Mouse (Mus musculus) ES-E14 (cell line): Measurements from ENCODE around the gene Muc20. TPM values are rescaled to one million over a fixed set of nuclear protein-coding genes. Genes with fewer than 3 reads are reported as not detected.

Experiments
- DNase-seq: peaks from one replicate; pipeline ENCODE4 v3.0.0-alpha.2; 2013; ENCODE audit warnings: low read depth, low spot score
- H3K27ac ChIP-seq: 2 replicates; pipeline ENCODE4 v1.5.1; 2012; ENCODE audit warnings: low read depth, mild to moderate bottlenecking, low read length, moderate library complexity, mixed read lengths; ENCODE audit not compliant: poor library complexity, insufficient read depth, severe bottlenecking
- H3K36me3 ChIP-seq: 2 replicates; pipeline ENCODE4 v1.6.1; 2012; ENCODE audit warnings: mild to moderate bottlenecking, low read length, moderate library complexity, mixed read lengths; ENCODE audit not compliant: control insufficient read depth, poor library complexity, insufficient read depth, severe bottlenecking
- H3K4me1 ChIP-seq, 2 experiments: fragments of 150-350 bp in 1 of 2; sonication (generic) in 1 of 2; 2 replicates each; pipeline ENCODE4 v1.6.1; 2012; ENCODE audit warnings: low read length in 2 of 2, mild to moderate bottlenecking in 1 of 2, mixed read lengths in 1 of 2; ENCODE audit not compliant: control insufficient read depth in 2 of 2, insufficient read depth in 2 of 2, poor library complexity in 1 of 2
- H3K4me3 ChIP-seq, 2 experiments: fragments of 150-350 bp in 1 of 2; sonication (generic) in 1 of 2; 2 replicates each; pipeline ENCODE4 v1.5.1; 2012; ENCODE audit warnings: low read length in 2 of 2, low read depth in 1 of 2, mild to moderate bottlenecking in 1 of 2, mixed read lengths in 1 of 2; ENCODE audit not compliant: insufficient read depth in 1 of 2, poor library complexity in 1 of 2, severe bottlenecking in 1 of 2
- H3K9ac ChIP-seq: 2 replicates; pipeline ENCODE4 v1.6.1; 2012; ENCODE audit warnings: low read depth, mild to moderate bottlenecking, low read length, mixed read lengths; ENCODE audit not compliant: poor library complexity, insufficient read depth, severe bottlenecking
- H3K9me3 ChIP-seq: fragments of 150-350 bp; sonication (generic); 2 replicates; pipeline ENCODE4 v1.6.1; 2012; ENCODE audit warnings: low read depth, mild to moderate bottlenecking, low read length; ENCODE audit not compliant: control insufficient read depth, insufficient read depth
- CHD2 ChIP-seq: IDR thresholded peaks from 2 replicates; pipeline ENCODE4 v1.6.1; 2014; ENCODE audit warnings: mild to moderate bottlenecking, low read depth, low read length, inconsistent platforms
- HCFC1 ChIP-seq: IDR thresholded peaks from 2 replicates; pipeline ENCODE4 v1.6.1; 2012; ENCODE audit warnings: low read length, inconsistent platforms, borderline replicate concordance; ENCODE audit not compliant: insufficient read depth
- MAFK ChIP-seq: IDR thresholded peaks from 2 replicates; pipeline ENCODE4 v1.6.1; 2014; ENCODE audit warnings: mild to moderate bottlenecking, low read depth, low read length, inconsistent platforms; ENCODE audit not compliant: insufficient read depth
- ZC3H11A ChIP-seq: IDR thresholded peaks from 2 replicates; pipeline ENCODE4 v1.6.1; 2012; ENCODE audit warnings: low read depth, mild to moderate bottlenecking, inconsistent platforms, low read length, borderline replicate concordance
- ZNF384 ChIP-seq: IDR thresholded peaks from 2 replicates; pipeline ENCODE4 v1.6.1; 2012; ENCODE audit warnings: low read depth, low read length, inconsistent platforms
- in situ Hi-C, 2 experiments: fragments of 600-800 bp; cut with MboI; formaldehyde crosslinking; loops; one replicate each; pipeline ENCODE4 v1.15.1; 2025; ENCODE audit warnings: low sequenced_read_pairs in 2 of 2, inconsistent platforms in 1 of 2; ENCODE audit not compliant: unreplicated experiment in 2 of 2
- total RNA-seq: library from RNA; depleted of rRNA; stranded (reverse); fragments of 300-350 nt; gene quantifications from 2 replicates; pipeline ENCODE4 v1.2.3, GENCODE M21; 2012

The Muc20 gene
- total RNA-seq, 1 experiment, result not detected

- H3K36me3 ChIP-seq, result no peaks in the 10 kb centered on the region
- no peak overlapping the region for H3K9ac ChIP-seq
- TF ChIP-seq MAFK (no peak), ZC3H11A (no peak), HCFC1 (no peak), CHD2 (no peak), ZNF384 (no peak)
- H3K4me1 ChIP-seq, result no peaks in the 10 kb centered on the region
- no peak for DNase-seq
- no peak overlapping the region for H3K4me3 ChIP-seq
- no peak overlapping the region for H3K27ac ChIP-seq
- no peaks in the 10 kb centered on the region for H3K9me3 ChIP-seq
- in situ Hi-C loops, result no loop called here
These were observed 46.8 kb downstream of the Muc20 start for GRCm38 (mm10) chr16:32750242-32751127.

- no peak overlapping the region for H3K4me3 ChIP-seq
- in situ Hi-C loops, result no loop called here
- H3K27ac ChIP-seq, result no peak overlapping the region
- no peak overlapping the region for H3K9ac ChIP-seq
- no peak for DNase-seq
- H3K36me3 ChIP-seq, result no peaks in the 10 kb centered on the region
- TF ChIP-seq HCFC1 (no peak), ZC3H11A (no peak), CHD2 (no peak), MAFK (no peak), ZNF384 (no peak)
- H3K9me3 ChIP-seq, result no peaks in the 10 kb centered on the region
- peaks cover 2 to 3% of the 10 kb centered on the region in 2 experiments; a peak in 2 of 4 replicates for H3K4me1 ChIP-seq
These were observed 51.4 kb downstream of the Muc20 start for GRCm38 (mm10) chr16:32745852-32746251.

GRCm38 (mm10) chr16:32742712-32743111 lies 54.5 kb downstream of the Muc20 start:
- in situ Hi-C loops, result no loop called here
- DNase-seq, result no peak
- H3K4me3 ChIP-seq, result no peak overlapping the region

GRCm38 (mm10) chr16:32741366-32741765 lies 55.9 kb downstream of the Muc20 start:
- Histone ChIP-seq H3K9ac (no peak overlapping the region), H3K9me3 (no peaks in the 10 kb centered on the region), H3K27ac (no peak overlapping the region), H3K36me3 (no peaks in the 10 kb centered on the region), H3K4me1 (peaks cover 10 to 12% of the 10 kb centered on the region in 2 experiments), H3K4me3 (no peak overlapping the region)
- TF ChIP-seq HCFC1 (no peak), MAFK (no peak), CHD2 (no peak), ZC3H11A (no peak), ZNF384 (no peak)
- no peak for DNase-seq
- in situ Hi-C loops, result no loop called here

More at GRCm38 (mm10) chr16:32742712-32743111, 54.5 kb downstream of the Muc20 start:
- TF ChIP-seq MAFK (no peak), CHD2 (no peak), ZC3H11A (no peak), ZNF384 (no peak), HCFC1 (no peak)
- Histone ChIP-seq H3K4me1 (peaks cover 10 to 12% of the 10 kb centered on the region in 2 experiments), H3K27ac (no peak overlapping the region), H3K9me3 (no peaks in the 10 kb centered on the region), H3K9ac (no peak overlapping the region), H3K36me3 (no peaks in the 10 kb centered on the region)
